Mouse (Mus musculus) kidney, postnatal 10 days (tissue): ENCODE measurements around the gene Ncoa6.
A peak's percentile ranks its signal among the peaks of the same experiment; 100 is the strongest.
"Not testable (repeated sequence)": the region's sequence is repeated elsewhere in the genome, so short reads cannot be mapped to it uniquely, and the experiment has no call there.

Source experiments
- DNase-seq: peaks from one replicate; pipeline ENCODE4 v3.0.0; 2021; ENCODE audit warnings: mixed read lengths

Gene Ncoa6

DNA sequence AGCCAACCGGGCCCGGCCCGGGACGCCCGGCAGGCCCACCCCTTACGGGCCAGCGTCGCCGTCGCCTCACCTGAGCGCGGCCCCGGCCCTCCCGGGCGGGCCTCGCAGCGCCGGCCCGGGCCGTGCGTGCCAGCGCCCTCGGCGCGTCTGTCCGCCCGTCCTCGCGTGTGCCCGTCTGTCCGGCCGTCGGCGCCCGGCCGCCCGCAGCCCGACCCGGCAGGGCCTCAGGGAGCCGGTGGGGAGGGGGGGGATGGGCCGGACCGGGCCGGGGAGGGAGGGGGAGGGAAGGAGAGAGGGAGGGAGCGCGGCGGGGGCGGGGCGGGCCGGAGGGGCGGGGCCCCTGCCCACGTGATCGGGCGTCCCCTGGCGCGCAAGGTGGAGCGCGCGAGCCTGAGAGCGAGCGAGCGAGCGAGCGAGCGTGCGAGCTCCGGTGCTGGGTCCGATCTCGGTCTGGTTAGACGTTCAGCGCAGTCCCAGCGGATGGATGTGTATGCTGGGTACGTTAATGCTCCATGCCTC is at the start of gene Ncoa6:
Gene Ncoa6 (minus strand): TSS at position 325 of the 519 bp plus-strand sequence.
- DNase-seq: peak; percentile 88

DNA sequence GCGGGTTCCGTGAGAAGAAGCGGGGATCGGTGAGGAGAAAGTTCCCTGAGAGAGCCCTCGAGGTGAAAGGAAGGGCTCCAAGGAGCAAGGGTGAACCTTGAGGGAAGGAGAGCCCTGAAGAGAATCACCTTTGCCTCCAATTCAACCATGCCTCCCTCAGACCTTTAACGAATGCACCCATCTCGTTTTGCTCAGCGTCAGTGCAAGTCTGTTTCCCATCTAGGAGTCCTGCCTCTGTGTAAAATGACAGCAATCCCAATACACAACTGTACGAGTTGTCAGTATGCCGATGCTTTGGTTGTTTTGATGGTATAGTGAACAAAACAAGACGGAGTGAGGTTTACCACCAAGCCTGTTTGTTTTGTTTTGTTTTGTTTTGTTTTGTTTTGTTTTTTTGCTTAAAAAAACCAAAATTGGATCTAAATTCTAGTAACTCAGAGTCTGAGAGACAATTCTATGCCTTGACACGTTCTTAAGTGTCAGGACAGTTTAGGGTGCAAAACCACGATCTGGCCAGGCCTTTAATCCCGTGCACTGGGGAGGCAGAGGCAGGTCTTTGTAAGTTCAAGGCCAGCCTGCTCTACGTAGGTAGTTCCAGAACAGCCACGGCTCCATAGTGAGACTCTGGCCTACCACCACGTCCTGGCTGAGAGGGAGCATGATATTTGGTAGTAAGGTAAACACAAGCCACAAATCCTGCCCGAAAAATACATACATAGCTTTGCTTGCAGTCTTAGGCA is 45.0 kb upstream of the Ncoa6 start:
- DNase-seq: no peak

DNA sequence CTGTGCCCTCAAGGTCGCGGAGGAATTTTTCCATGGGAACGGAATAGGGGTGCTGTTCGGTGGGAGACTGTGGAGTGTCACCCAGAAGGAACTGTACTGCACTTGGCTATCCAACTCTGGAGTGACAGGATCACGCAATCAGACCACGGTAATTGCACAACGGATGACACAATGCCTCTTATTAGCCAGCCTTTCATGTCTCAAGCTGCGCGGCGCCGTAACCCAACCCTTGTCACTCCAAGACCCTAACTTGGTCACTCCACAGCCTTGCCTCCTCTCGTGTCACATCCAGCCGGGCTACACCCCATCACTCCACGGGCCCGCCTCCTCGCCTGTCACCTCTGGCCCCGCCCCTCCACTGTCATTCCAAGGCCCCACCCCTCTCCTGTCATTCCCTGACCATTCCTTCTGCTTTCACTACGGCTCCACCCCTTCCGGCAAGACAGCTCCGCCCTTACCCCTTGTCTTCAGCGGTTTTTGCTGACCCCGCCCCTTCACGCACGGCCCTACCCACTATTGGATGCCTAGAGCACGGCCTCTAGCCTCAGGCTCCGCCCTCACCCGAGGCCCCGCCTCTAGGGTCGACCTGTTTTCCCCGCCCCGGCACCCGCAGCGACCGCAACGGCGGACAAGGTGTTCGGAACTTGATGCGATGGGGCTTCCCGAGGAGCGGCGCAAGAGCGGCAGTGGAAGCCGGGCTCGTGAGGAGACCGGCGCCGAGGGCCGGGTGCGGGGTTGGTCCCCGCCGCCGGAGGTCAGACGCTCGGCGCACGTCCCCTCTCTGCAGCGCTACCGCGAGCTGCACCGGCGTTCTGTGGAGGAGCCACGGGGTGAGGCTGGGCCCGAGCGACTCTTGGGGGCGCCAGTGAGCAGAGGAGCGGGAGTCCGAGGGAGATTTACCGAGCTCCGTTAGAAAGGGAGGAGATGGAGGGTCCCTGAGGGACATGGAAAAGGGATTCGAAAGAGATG is 44.0 kb upstream of the Ncoa6 start, which contains the start of the genes Acss2 and Ggt7:
Gene Acss2 (plus strand): TSS at position 494 of the 969 bp plus-strand sequence.
Gene Ggt7 (minus strand): TSS at position 783 of the 969 bp plus-strand sequence.
- DNase-seq: peak; percentile 99

DNA sequence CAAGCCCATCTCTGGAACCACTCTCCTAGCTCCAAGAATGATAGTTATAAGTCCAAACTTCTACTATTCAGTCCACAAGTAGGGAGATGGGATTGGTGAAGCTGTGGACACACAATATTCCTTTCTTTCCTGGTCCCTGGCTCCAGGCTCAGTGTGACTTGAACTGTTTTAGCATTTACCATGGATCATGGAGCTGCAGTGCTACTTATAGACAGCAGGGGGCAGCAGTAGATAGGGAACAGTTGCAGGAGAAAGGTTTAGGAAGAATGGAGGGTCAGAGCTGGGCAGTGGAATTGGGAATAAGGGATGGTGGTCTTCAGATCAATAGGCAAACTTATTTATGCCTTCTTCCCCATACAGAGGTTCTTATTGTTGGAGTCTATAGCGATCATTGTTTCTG is 42.2 kb upstream of the Ncoa6 start:
- DNase-seq: peak; percentile 83

DNA sequence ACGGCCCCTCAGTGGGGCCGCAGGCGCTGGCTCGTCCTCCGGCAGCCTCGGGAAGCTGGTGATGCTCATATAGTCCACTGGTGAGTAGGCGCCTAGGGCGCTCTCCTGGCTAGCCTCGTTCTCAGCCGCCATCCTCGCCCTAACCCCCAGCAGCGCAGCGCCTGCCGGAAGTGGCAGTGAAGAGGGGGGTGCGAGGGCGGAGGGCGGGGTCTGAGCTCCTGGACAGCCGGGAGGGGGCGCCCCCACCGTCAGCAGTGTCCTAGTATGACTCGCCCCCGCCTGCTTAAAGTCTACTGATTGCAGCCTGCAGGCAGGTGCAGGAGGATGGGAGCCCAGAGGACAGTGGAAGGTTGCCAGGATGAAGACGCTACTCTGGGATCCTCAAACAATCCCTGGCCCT is 41.0 kb upstream of the Ncoa6 start:
- DNase-seq: peak; percentile 85

DNA sequence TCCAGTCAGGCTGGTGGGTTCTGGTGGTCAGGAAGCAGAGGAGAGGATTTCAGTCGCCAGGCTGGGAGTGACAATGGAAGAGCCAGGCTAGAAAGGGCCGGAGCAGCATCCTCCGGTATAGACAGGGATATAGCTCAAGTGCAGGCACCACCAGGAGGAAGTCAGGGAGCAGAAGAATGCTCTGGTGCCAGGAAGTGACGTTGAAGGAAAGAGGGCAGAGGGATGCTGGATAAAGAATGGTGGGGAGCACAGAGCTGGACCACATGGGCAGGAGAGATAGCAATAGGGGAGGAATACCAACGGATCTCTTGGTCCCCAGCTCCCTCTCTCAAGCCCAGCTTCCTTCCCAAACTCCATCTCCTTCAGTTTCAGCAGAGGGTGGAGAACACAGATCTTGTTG is 39.8 kb upstream of the Ncoa6 start:
- DNase-seq: no peak

DNA sequence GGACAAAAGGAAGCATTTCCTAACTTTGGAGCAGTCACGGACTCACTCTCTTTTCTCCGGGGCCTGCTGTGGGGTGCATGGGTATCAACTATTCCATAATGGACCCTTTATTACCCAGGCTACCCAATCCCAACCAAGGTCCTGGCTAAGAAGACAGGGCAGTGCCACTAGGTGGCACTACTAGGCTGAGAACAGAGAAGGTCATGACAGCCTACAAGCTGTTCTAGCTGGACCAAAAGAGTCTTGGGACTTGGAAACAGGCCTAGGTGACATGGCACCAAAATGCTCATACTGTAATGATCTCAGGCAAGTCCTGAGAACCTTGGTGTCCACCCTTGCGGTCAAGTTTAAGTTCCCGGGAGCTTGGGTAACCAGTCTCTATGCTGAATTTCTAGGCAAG is 38.8 kb upstream of the Ncoa6 start:
- peak; percentile 79 for DNase-seq

DNA sequence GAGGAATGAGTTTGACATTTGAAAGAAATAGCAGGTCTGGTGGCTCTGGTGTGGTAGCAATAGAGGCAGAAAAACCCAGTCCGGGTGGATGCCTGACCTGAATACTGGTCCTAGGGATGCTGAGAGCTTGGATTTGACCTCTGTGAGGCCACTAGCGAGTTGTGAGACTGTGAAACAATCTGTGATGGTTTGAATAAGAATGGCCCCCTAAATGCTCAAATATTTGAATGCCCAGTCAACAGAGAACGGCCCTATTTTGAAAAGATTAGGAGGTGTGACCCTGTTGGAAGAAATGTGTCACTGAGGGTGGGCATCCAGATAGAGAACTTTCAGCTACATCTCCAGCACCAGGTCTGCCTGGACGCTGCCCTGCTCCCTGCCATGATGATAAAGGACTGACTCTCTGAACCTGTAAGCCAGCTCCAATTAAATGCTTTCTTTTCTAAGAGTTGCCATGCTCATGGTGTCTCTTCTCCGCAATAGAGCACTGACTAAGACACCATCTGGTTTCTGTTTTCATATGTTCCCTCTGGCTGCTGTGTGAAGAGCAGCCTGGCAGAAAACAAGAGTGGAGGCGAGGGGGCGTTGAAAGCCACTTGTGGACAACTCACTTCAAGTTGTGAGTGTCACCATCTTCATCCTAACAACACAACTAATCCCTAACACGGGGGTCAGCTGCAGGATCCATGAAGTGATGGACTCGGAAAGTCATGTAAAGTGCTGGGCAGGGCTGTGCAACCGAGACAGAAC is 34.2 kb upstream of the Ncoa6 start:
- DNase-seq: no peak

DNA sequence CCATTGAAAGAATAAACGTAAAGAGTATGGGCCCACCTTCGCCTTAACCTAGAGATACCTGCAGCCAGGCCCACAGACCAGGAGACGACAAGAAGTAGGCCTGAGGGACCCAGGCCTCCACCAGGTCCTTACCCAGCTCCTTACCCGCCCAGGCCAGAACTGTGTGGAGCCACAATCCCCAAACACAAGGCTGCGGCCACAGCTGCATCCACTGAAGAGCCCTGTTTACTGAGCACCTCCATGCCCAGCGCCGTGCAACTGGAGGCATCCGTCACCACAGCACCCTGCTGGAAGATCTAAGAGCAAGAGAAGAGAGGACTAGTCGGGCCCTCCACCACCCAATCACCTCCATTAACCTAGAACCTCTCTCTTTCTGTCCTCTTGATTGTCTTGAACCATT is 32.1 kb upstream of the Ncoa6 start:
- no peak for DNase-seq

DNA sequence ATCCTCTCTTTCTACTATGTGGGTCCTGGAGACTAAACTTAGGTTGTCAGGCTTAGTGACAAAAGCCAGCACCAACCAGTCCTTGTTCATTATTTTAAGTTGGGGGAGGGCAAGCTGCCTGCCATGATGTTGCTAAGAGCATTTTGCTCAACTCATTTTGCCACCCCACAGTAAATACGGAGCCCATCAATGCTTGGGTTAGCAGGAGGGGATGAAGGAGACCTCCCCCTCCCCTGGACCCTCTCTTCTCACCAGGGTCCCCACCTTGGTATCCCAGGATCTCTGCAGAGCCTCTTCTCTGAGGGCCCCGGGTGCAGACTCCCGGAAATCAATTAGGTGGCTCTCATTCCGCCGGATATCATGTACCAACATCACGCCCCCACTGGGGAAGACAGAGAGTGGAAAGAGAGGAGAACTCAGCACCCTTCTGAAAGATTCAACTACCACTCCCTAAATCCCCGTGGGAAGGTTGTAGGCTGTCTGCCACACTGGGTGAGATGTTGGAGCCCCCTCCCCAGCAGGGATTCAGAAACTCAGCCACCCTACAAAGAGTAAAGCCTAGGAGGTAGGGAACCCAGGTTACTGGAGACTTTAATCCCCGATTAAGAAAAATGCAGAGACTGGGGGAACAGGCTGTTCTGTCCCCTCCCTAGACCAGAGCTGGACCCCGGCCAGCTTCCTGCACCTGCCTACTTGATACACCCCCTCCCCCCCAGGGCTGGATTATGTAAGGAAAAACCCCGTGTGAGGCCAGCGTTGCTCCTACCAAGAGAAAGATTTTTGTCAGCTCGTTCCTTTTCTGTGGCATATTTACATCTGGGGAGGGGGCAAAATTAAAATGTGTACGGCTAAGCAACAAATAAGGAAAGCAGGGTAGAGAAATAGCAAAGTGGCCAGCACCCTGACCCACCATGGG is 31.0 kb upstream of the Ncoa6 start:
- peak; percentile 39 for DNase-seq

DNA sequence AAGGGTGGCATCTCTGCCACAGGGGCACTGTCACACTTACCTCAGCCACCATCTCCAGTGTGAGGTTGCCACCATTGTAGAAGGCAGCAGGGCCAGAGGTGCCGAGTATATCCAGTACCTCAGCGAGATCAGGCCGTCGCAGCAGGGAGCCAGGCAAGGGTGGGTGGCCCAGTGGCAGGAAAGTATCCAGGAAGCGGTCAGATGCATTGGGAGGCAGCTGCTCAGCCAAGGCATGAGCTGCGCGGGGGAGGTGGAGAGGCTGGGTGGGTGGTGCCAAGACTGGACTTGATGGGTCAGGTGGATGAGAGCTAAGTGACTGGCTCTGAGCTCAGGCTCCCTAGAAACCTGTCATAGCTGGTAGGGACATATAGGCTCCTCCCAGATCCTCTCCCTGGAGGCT is 28.9 kb upstream of the Ncoa6 start:
- no peak for DNase-seq

DNA sequence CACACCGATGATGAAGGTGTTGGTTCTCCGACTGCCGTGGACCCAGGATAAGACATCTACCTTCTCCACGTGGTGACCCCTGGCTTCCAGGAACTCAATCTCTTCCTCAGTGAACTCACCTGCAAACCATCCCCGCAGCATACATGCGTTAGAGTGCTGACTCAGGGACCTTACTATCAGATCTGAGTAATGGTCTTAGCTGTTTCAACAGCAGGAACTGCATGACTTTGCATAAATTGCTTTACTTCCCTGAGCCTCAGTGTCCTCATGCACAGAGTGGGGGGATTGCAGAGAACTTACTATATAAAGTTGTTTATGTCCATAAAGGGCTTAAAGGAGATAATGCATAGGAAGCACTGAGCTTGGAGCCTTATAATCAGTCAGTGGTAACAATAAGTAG is 17.3 kb upstream of the Ncoa6 start:
- DNase-seq: no peak

DNA sequence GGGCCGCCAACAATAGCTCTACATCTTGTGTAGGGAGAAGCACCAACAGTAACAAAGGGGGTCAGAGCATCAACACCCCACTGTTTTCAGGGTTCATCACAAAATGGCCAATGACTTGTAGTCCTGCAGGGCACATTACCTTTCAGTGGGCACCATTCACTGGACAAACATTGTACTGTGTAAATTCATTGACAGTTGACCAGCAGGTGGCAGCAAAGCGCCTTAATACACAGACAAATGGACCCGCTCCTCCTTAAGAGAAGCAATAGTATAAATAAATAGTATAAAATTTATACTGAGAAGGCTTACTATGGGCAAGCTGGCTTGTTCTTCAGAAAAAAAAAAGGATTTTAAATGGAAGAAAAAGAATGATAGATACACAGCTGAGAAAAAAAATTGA is 8.3 kb upstream of the Ncoa6 start:
- DNase-seq: peak; percentile 85

DNA sequence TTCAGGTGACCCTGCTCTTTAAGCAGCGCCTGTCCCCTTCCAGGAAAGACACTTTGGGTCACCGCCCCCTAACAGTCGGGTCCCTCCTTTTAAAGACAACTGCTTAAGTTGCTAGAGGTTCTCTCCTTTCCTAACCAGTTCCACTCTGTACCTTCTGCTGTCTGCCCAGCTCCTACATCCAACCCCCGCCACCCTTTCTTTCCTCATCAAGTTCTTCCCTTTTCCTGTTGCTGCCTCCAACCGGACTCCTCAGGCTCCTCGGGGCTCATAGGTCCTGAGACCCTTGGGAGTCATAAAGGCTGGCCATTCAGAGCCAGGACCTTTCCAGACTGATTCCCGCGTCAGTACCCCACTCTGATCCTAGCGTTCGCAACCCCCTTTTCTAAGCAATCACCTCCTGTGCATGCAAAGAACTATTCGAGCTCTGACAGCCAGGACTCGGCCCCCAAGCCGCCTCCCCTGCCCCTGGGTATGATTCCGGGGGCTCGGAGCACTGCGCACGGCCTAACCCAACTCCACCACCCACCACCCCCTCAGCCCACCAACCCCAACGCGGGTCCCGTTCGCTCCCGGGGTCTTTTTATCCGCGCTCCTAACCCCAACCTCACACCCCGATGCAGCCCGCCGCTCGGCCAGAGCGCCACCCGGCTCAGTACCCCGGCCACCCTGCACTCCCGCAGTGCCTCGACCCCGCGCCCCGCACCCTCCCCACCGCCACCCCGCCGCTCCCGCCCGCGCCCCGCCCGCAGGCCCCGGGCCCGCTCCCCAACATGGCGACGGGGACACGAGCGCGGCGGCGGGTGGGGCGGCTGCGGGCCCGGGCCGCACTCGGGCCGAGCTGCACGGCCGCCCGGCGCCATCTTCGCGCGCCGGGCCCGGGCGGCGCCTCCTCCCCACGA is 774 bp downstream of the Ncoa6 start:
- DNase-seq: peak; percentile 65

DNA sequence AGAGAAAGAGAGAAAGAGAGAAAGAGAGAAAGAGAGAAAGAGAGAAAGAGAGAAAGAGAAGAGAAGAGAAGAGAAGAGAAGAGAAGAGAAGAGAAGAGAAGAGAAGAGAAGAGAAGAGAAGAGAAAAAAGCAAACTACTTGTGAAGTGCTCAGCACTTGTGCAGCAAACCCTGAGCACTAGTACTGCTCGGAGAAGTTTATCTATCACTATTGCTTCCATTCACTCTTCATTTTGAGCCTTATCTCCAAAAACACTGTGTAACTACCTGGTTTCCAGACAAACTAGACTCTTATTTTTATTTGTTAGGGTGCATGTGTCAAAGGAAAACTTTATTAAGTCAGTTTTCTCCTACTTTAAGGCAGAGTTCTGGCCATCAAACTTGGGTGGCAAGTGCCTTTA is 6.8 kb downstream of the Ncoa6 start:
- no peak for DNase-seq

DNA sequence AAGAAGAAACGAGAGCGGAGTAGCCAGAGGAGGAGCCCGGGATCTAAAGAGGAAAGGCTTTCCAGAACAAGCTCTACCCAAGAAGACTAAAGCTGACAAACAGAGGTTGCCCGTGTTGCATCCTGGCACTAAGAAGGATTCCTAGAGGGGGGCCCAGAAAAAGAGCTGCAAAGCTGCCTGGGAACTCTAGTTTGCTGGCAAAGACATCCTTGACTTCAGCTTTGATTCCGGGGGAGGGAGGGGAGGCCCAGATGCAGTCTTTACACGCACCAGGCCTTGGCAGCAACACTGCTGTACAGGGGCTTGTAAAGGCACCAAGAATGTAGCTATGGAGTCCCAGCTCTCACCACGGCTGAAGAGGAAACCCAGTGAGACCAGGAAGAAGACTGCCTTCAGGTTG is 20.1 kb downstream of the Ncoa6 start:
- DNase-seq: no peak

DNA sequence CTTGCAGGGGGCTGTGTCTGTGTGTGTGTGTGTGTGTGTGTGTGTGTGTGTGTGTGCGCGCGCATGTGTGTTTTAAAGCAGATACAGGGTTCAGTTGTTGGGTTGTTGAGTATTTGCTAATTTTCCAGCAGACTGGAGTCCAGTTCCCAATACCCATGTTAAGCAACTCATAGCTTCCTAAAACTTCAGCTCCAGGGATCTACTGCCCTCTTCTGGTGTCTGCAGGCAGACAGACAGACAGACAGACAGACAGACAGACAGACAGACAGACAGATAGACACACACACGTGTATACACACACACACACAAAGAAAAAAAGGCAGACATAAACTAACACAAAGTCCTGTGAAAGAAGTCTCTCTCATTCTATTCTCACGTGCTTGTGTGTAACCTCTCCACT is 22.4 kb downstream of the Ncoa6 start:
- DNase-seq: no peak

DNA sequence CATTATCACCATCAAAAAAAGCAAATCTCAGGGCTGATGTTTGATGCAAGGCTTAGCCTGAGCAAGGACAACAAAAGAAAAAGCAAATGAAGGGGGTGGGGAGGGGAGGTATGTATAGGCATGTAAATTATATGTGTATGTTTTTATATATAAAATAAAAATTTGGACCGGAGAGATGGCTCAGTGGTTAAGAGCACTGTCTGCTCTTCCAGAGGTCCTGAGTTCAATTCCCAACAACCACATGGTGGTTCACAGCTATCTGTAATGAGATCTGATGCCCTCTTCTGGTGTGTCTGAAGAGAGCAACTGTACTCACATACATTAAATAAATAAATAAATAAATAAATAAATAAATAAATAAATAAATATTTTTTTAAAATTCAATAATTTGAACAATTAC is 25.8 kb downstream of the Ncoa6 start:
- not testable (repeated sequence) for DNase-seq

DNA sequence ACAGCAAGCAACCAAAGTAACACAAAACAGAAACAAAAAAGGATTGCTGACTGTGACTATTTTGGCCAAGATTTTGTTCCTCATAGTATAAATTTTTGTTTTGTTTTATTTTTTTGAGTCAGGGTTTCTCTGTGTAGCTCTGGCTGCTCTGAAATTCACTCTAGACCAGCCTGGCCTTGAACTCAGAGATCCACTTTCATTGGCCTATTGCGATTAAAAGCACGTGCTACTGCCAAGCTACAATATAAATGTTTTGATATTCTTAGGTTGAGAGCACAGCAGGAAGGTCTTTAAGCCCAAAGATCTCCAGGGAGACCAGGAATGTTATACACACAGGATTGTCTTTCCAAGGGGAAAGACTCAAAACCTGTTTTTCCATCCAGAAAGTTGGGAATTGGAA is 30.2 kb downstream of the Ncoa6 start:
- DNase-seq: no peak

DNA sequence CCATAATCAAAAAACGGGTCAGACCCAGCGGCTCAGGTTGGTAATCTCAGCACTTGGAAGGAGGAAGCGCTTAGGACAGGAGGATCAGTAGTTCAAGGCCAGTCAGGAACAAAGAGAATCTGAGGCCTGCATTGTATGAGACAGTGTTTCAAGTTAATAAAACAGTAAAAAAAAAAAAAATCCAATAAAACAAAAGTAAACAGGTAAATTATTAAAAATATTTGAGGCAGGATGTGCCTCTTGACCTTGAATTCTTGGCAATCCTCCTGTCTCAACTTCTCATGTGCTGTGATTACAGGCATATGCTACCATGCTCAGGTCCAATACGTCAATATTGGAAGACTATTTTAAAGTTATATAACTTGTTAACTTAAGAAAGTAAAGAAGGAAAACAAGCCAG is 30.8 kb downstream of the Ncoa6 start:
- DNase-seq: no peak

DNA sequence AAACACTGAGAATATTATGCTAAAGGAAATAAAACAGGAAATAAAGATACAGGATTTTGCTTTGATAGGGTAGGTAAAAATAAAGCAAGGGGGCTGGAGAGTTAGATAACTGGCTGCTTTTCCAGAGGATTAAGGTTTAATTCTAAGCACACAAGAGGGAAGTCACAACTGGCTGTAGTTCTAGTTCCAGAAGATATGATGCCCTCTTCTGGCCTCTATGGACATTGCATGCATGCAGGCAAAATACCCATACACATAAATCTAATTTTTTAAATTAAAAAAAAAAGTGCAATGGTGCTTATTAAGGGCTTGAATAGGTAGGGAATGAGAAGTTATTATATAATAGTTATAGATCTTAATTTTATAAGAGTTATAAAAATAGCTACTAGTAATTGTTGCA is 37.2 kb downstream of the Ncoa6 start:
- no peak for DNase-seq
